13 mouse cellular contexts compared by ENCODE assay signal in genomic region chrX:48140286-48140877, GRCm38 (mm10). TPM values are rescaled to one million over a fixed set of nuclear protein-coding genes. Genes with fewer than 3 reads are reported as not detected.
DNase-seq lines count a peak whose midpoint lies in the region; ATAC-seq lines count a peak whose summit lies in the region.
"Had no signal": no experiment of that assay in that cellular context is flagged by ENCODE, and none has a peak within 500 bp of the region (broad histone marks: within the 10 kb centered on the region; RNA-seq: fewer than 3 reads in every experiment).

No protein-coding gene starts in this region.

- H3K4me1 ChIP-seq in heart, embryonic 16.5 days (ENCODE audit: control insufficient read depth, insufficient read depth, low read length): 0 out of 2 replicates have a peak, but pooled peaks cover 3% of the 10 kb centered on the region
- H3K4me1 ChIP-seq in liver, embryonic 16.5 days (ENCODE audit: control insufficient read depth, low read depth, low read length): peaks cover 33% of the 10 kb centered on the region
- peaks cover 19% of the 10 kb centered on the region for H3K4me1 ChIP-seq in midbrain, embryonic 10.5 days
- H3K4me1 ChIP-seq: neural tube, embryonic 12.5 days had no signal

- no peak overlapping the region for H3K4me2 ChIP-seq in heart, embryonic 16.5 days (ENCODE audit: low read depth, low read length)
- H3K4me2 ChIP-seq in liver, embryonic 16.5 days (ENCODE audit: low read depth, low read length): no peak overlapping the region
- H3K4me2 ChIP-seq: hindbrain, embryonic 15.5 days; neural tube, embryonic 12.5 days had no signal

- 28% methylated on average over 3 of the region's 3 CpGs for WGBS in heart, embryonic 16.5 days
- 19% methylated on average over 3 of the region's 3 CpGs for WGBS in liver, embryonic 16.5 days (ENCODE audit: insufficient replicate concordance)
- 71% methylated on average over 3 of the region's 3 CpGs for WGBS in midbrain, embryonic 10.5 days

- intact Hi-C loops in heart, postnatal 14 days (cut with DNase I): no loop called here

- DNase-seq in heart, postnatal 14 days: no peak
- DNase-seq in CD4-positive helper T cell, adult 2 months (ENCODE audit: low read depth, low spot score): peak; percentile 26
- peak; percentile 35 to 68 for DNase-seq in spleen, postnatal 4 days (ENCODE audit: low spot score in 2 of 2)
- DNase-seq in embryo, embryonic 11 days: no peak
- DNase-seq in right cerebral cortex, adult 2 months (ENCODE audit: low spot score in 2 of 2): no peak
- DNase-seq in midbrain, embryonic 10.5 days (ENCODE audit: low spot score): no peak
- DNase-seq: heart, adult 18-20 months; kidney, postnatal 36 days had no signal

- H3K9me3 ChIP-seq in heart, embryonic 16.5 days (replicated peaks; ENCODE audit: control insufficient read depth, low read length): no peaks in the 10 kb centered on the region
- H3K9me3 ChIP-seq in liver, embryonic 16.5 days (replicated peaks; ENCODE audit: control insufficient read depth, low read length): no peaks in the 10 kb centered on the region
- no peaks in the 10 kb centered on the region for H3K9me3 ChIP-seq in midbrain, embryonic 10.5 days (replicated peaks)
- H3K9me3 ChIP-seq: forebrain, embryonic 10.5 days; hindbrain, embryonic 15.5 days; neural tube, embryonic 12.5 days had no signal

- H3K36me3 ChIP-seq in heart, embryonic 16.5 days (ENCODE audit: control insufficient read depth, insufficient read depth): no peaks in the 10 kb centered on the region
- no peaks in the 10 kb centered on the region for H3K36me3 ChIP-seq in liver, embryonic 16.5 days (ENCODE audit: control insufficient read depth, insufficient read depth)
- H3K36me3 ChIP-seq in midbrain, embryonic 10.5 days: no peaks in the 10 kb centered on the region
- H3K36me3 ChIP-seq: forebrain, embryonic 10.5 days; hindbrain, embryonic 15.5 days; neural tube, embryonic 12.5 days had no signal

- no peak overlapping the region for H3K9ac ChIP-seq in heart, embryonic 16.5 days (ENCODE audit: low read length)
- no peak overlapping the region for H3K9ac ChIP-seq in liver, embryonic 16.5 days (ENCODE audit: low read depth, low read length)
- H3K9ac ChIP-seq: hindbrain, embryonic 15.5 days; neural tube, embryonic 12.5 days had no signal

- ATAC-seq in heart, embryonic 16.5 days (replicated peaks; ENCODE audit: extremely low read depth, insufficient read depth, low FRiP score): no peak
- ATAC-seq in liver, embryonic 16.5 days (ENCODE audit: low read depth): no peak

- H3K4me3 ChIP-seq in heart, embryonic 16.5 days (ENCODE audit: low read length): no peak overlapping the region
- H3K4me3 ChIP-seq in liver, embryonic 16.5 days (ENCODE audit: low read depth, low read length): no peak overlapping the region
- H3K4me3 ChIP-seq in midbrain, embryonic 10.5 days: no peak overlapping the region
- H3K4me3 ChIP-seq: forebrain, embryonic 10.5 days; hindbrain, embryonic 15.5 days; neural tube, embryonic 12.5 days had no signal

- peak overlapping the region; percentile 35 for H3K27ac ChIP-seq in heart, embryonic 16.5 days (ENCODE audit: low read length)
- H3K27ac ChIP-seq in liver, embryonic 16.5 days (ENCODE audit: low read length): peak overlapping the region; percentile 70
- H3K27ac ChIP-seq in midbrain, embryonic 10.5 days (replicated peaks): no peak overlapping the region
- H3K27ac ChIP-seq: hindbrain, embryonic 15.5 days; neural tube, embryonic 12.5 days had no signal

- no peaks in the 10 kb centered on the region; the same call in 1 of the 2 replicates for H3K27me3 ChIP-seq in heart, embryonic 16.5 days (ENCODE audit: control insufficient read depth, insufficient read depth, low read length)
- no peaks in the 10 kb centered on the region for H3K27me3 ChIP-seq in liver, embryonic 16.5 days (ENCODE audit: control insufficient read depth, insufficient read depth, low read depth, low read length)
- peaks cover 6% of the 10 kb centered on the region; the same call in 1 of the 2 replicates for H3K27me3 ChIP-seq in midbrain, embryonic 10.5 days (ENCODE audit: low read depth, poor library complexity, severe bottlenecking)
- H3K27me3 ChIP-seq: hindbrain, embryonic 15.5 days; neural tube, embryonic 12.5 days had no signal

RNA-seq across cellular contexts. Expression of gene Sash3, which starts 5.9 kb away (rescaled TPM):
- 8.8 and 22.3 TPM in 2 replicates for polyA plus RNA-seq in heart, embryonic 16.5 days (2015; fragmentation: Nextera tagmentation; extraction: Ambion mirVana)
- total RNA-seq in heart, postnatal 14 days (2021): 1 to 10 TPM; 1.3 to 5.8 TPM
- polyA plus RNA-seq in liver, embryonic 16.5 days (2015; fragmentation: Nextera tagmentation; extraction: Ambion mirVana): 9.6 and 9.7 TPM in 2 replicates
- 1.3 and 1.5 TPM in 2 replicates for polyA plus RNA-seq in midbrain, embryonic 10.5 days (2016; fragmentation: Nextera tagmentation; extraction: Ambion mirVana)

RNA-seq across cellular contexts. Expression of gene Xpnpep2, which starts 31.9 kb away (rescaled TPM):
- polyA plus RNA-seq in heart, embryonic 16.5 days (2015; fragmentation: Nextera tagmentation; extraction: Ambion mirVana): 0.84 and 0.98 TPM in 2 replicates
- 1 to 10 TPM; 1.5 to 2.6 TPM for total RNA-seq in heart, postnatal 14 days (2021)
- 0.04 TPM in 1 of 2 replicates, not detected in the other for polyA plus RNA-seq in liver, embryonic 16.5 days (2015; fragmentation: Nextera tagmentation; extraction: Ambion mirVana)
- 1.9 and 2.2 TPM in 2 replicates for polyA plus RNA-seq in midbrain, embryonic 10.5 days (2016; fragmentation: Nextera tagmentation; extraction: Ambion mirVana)

Comparison
In these comparisons a context has a peak if more than half of its experiments do, and no peak if none do; other contexts are left out.
1. DNase-seq: peak in CD4-positive helper T cell, adult 2 months (single experiment) and spleen, postnatal 4 days (2 of 2); none in heart, postnatal 14 days (0 of 2), embryo, embryonic 11 days (single experiment), right cerebral cortex, adult 2 months (0 of 2) and midbrain, embryonic 10.5 days (single experiment).